Mouse (Mus musculus) ovary, adult 10 weeks (tissue): ENCODE data around the gene 1810037I17Rik. TPM values are rescaled to one million over a fixed set of nuclear protein-coding genes. Genes with fewer than 3 reads are reported as not detected.

ENCODE experiments used
- polyA plus RNA-seq: library from polyadenylated mRNA; stranded (reverse); fragments of 350-450 nt; fragmentation: Illumina TruSeq; extraction: RNeasy Lipid Tissue Mini Kit (QIAGEN cat#74804); gene quantifications from one replicate; pipeline ENCODE4 v1.2.3, GENCODE M21; 2014

Gene 1810037I17Rik
- 49.6 TPM for polyA plus RNA-seq

DNA sequence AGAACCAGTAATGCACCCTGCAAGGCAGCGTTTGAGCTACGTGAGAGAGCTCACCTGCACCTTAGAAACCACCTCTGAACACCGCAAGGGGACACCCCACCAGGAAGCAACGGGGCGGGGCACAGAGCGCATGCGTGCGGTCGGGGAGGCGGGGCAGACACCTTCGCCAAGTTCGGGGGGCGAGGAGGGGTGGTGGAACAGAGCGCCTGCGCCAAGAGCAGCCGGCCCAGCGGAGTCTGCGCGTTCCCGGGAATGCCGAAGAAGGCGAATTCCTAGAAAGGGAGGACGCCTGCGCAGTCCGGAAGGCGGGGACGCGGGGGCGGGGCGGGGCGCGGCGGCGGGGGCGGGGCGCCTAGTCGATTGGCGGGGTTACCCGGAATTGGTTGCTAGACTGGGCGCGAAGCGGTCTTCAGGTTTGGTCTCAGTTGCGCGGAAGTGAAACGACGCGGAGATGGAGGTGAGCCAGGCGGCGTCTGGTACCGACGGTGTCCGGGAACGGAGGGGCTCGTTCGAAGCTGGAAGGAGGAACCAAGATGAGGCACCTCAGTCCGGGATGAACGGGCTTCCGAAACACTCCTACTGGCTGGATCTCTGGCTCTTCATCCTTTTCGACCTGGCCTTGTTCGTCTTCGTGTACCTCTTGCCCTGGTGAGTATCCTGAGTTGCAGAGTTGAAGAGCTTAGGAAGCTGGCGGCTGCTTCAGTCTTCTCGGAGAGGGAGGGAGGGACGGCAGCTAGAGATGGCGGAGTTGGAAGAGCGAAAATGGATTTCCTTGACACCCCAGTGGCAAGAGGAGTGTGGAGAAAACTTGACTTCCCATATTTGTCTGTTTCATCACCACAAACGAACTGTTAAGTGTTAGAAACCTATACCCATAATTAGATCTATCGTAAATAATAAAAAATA lies at the start of gene 1810037I17Rik:
Gene 1810037I17Rik (plus strand): TSS at position 195 of the 906 bp plus-strand sequence.

GRCm38 (mm10) chr3:122894772-122895171 lies 29.2 kb upstream of the 1810037I17Rik start, which contains the start of gene Fabp2:
Gene Fabp2 (plus strand): TSS chr3:122895072.

GRCm38 (mm10) chr3:122919260-122919659 lies 4.7 kb upstream of the 1810037I17Rik start, which contains the start of gene Gm10959:
Gene Gm10959 (minus strand): TSS chr3:122919360.

Other genes with a start within 250 kb of the 1810037I17Rik start
- 84.2 TPM for gene Pde5a, start 195.3 kb upstream of the 1810037I17Rik start, polyA plus RNA-seq
- gene Fabp2, start 29.1 kb upstream of the 1810037I17Rik start, polyA plus RNA-seq = not detected
- gene Gm10959, start 4.8 kb upstream of the 1810037I17Rik start, polyA plus RNA-seq = not detected
- gene Usp53, start 60.3 kb downstream of the 1810037I17Rik start, polyA plus RNA-seq = 64.7 TPM
- not detected for gene Myoz2, start 110.8 kb downstream of the 1810037I17Rik start, polyA plus RNA-seq